Mouse (Mus musculus) spleen, embryonic (tissue): ENCODE results near the gene Hsh2d.

Source experiments
- CTCF ChIA-PET: fragments of 350-600 bp; sonication (Branson Sonifier 250); formaldehyde crosslinking; loops from one replicate; lab custom pipeline; 2022; lab: Charles Lee

The Hsh2d gene

GRCm38 (mm10) chr8:72242226-72242625 lies 52.8 kb downstream of the Hsh2d start:
- CTCF ChIA-PET, result interaction anchor here (0.6 kb wide), 2 partner anchors 31 to 62 kb away, joined by 3 to 4 read pairs; no protein-coding TSS in a partner anchor

- CTCF ChIA-PET, result no interaction called here
These were observed 55.2 kb downstream of the Hsh2d start for GRCm38 (mm10) chr8:72244610-72245009.
